Mouse (Mus musculus) cerebellum, postnatal 36 days (tissue): ENCODE measurements around the gene Frmd4a.

Source experiments
- DNase-seq, 2 experiments: peaks; one replicate each; pipeline ENCODE4 v3.0.0; 2021 to 2022; ENCODE audit warnings: mixed read lengths in 2 of 2

The Frmd4a gene

DNA sequence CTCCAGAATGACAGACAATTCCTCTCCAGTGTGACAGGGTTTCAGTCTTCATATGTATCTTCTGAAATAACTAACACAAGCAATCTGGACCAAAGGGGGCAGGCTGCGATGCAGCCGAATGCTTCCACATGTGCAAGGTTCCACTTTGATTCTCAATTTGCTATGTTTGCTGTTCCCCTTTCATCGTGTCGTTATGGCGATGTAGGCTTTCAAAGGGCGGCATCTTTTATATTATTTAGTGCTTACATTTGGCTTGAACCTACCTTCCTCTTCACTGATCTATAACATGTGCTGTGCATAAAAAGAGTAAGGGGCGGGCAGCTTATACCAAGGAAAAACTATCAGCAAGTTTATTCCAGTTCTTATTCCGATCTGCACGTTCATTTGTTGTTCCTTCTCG lies 322.9 kb downstream of the Frmd4a start:
- no peak for DNase-seq

DNA sequence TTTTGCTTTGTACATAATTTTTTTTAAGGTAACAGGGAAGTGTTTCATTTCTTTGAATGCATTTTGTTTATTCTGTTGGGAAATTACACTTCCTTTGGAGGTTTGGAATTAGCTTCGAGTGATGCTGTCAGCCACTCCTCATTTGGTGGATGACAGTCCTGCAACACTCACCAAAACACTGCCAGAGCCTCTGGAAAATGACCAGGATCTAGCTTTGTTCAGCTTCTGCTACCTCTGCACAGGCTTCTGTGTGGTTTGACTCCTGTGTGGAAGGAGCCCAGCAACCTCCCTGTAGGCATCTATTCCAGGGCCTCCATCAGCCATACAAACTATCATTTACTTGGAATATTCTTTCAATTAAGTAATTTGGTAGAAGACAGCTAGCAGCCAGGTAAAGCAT lies 323.6 kb downstream of the Frmd4a start:
- no peak for DNase-seq

DNA sequence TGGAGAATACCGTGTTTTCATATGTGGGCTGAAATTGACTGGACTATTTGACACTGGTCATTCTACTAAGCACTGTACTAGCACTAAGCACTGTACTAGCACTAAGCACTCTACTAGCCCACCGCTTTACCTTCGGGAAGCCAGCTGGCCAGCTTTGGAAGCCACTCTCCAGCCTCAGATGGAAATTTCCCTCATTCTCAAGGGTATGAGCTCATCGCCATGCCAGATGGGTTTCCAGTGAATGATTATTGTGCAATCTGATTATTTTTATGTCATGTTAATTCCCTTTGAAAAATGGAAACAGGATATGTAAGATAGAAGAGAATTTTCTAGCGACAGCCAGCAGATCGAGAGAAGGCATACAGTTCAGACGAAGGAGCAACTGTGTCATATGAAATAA lies 324.5 kb downstream of the Frmd4a start:
- no peak for DNase-seq

DNA sequence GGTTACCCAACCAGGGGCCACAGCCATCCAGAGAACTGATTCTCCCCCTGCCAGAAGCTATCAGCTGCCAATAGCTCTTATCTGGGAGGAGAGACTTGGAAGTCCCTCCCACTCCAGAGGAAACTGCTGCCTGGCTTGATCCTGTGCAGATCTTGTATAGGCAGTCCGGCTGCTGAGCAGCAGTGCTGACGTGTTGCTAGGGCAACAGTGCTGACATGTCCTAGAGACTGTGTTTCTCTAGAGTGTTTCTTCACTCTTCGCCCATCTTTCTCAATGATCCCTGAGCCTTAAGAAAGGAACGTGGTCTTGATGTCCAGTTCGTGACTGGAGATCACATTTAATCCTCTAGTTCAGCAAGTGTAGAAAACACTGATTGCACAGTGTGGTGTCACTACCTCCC lies 326.9 kb downstream of the Frmd4a start:
- no peak for DNase-seq

- no peak for DNase-seq
These were observed 328.7 kb downstream of the Frmd4a start for GRCm38 (mm10) chr2:4346232-4346631.

- DNase-seq, result no peak
These were observed 329.4 kb downstream of the Frmd4a start for GRCm38 (mm10) chr2:4346953-4347352.

DNA sequence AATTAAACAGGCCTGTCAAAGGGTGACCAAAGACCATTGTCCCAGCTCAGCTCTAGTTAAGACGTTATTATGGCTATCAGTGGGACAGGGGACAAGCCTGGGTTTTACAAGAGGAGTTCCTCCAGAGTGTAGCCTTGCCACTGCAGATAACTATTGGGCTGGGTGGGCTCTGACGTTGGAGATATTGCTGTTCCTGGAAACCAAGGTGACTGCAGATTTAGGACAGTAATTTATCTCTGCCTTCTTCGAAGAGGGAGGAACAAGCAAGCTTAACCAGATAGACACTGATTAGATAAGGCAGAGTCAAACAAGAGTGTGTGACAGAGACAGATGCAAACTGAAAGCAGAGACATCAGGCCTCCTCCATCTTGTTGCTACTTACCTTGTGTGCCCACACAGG lies 330.3 kb downstream of the Frmd4a start:
- no peak for DNase-seq

DNA sequence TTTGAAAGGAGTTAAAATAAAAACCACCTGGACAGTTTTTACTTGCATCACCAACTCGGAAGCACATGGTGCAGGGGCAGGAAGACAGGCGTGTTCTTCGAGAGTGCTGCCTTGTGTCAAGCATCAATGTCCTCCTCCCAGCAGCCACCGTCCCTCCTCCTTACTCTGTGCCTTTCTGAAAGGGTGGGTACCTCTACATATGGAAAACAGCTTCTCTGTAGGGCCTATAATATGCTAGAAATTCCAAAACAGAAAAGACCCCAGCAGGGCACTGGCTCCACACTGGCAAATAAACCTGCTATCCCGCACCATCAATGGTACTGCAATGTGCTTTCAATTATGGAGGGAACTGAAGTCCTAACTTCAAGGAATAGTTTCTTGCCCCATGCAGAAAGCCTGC lies 331.0 kb downstream of the Frmd4a start:
- DNase-seq, result no peak

DNA sequence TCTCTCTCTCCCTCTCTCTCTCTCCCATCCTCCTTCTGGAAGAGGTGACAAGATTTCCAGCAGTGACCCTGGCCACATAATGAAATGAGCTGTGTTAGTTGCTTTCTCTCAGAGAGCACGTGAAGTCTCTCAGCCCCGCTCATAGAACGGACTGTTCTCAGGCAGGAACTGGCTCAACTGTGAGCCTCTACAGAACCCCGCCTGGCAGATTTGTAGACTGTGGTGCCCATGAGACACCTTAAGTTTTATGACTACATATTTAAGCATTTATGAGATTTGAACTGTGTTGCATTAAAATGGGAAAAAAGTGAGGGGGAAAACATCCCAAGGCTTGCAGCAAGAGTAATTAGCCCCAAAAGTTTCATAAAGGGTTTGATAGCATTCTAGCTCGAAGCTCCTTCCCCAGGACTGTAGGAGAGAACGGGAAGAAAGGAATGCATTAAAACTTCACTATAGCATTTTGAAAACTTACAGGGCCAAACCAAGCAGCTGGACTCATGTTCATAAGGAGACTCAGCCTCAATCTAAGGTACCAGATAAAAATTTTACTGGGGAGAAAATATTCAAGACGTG lies 339.4 kb downstream of the Frmd4a start:
- no peak for DNase-seq

GRCm38 (mm10) chr2:4361981-4362834 lies 344.7 kb downstream of the Frmd4a start:
- DNase-seq, result no peak

- DNase-seq, result no peak
These were observed 347.4 kb downstream of the Frmd4a start for GRCm38 (mm10) chr2:4364908-4365307.

- no peak for DNase-seq
These were observed 351.0 kb downstream of the Frmd4a start for GRCm38 (mm10) chr2:4368544-4368943.

DNA sequence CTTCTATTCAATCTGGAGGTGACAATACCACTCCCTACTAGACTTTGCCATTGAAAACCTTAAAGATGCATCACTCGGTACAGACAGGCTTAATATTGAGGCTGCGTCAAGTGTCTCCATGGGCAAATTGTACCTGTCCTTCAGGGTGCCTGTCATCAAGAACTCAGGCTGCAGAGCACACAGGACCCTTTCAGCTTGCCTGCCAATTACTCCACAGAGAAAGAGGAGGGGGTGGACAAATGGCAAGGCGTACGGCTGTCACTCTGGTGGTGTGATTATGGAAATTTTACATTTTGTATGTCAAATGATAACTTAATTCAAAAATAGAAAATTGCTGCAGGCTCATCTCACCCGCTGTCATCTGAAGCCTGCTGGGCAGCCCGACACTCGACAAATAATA lies 353.0 kb downstream of the Frmd4a start:
- no peak for DNase-seq

- no peak for DNase-seq
These were observed 353.8 kb downstream of the Frmd4a start for GRCm38 (mm10) chr2:4371341-4371740.

DNA sequence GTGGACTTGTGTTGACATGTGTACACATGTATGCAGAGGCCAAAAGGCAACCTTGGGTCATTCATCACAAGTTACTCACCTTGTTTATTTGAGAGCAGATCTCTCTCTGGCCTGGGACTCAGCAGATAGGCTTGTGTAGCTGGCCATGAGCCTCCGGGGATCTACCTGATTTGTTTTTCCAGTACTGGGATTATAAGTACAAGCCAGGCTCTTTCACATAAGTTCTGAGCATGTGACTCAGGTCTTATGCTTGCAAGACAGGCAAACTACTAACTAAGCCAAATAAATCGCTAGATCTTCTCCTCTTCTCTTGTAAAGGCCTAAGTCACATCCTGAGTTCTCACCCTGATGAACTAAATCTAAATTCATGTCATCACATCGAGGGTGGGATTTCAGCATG lies 361.3 kb downstream of the Frmd4a start:
- DNase-seq, result no peak

DNA sequence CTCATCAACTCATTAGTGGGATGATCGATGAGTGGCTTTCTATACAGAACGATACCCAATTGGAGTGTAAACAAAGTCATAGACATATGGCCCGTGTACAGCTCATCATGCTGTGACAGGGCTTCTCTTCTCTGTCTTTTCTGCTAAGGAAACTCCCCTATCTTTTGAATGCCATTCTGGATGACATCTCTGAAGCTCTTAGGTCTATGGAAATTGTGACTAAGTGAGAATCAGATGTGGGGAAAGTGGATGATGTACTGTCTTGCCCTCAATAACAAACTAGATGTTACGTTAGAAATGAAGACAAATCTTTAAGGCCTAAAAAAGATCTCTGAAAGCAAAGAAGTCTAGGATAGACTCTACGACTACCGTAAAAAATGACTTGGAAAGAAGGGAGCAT lies 362.9 kb downstream of the Frmd4a start:
- no peak for DNase-seq

DNA sequence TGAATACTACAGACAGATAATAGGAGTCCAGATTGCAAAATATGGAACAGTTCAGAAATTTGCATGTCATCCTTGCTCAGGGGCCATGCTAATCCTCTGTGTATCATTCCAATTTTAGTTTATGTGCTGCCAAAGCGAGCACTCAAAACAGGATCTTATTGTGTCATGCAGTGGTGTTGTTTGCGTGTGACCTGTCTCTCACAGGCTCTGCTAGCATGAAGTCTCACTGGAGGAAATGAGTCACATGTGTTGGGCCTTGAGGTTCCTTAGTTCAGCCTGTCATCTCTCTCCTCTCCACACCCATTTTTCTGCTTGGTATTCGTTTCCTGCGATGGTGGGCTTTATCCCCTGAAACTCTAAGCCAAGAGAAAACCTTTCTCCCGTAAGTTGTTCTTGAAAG lies 363.4 kb downstream of the Frmd4a start:
- DNase-seq, result no peak

DNA sequence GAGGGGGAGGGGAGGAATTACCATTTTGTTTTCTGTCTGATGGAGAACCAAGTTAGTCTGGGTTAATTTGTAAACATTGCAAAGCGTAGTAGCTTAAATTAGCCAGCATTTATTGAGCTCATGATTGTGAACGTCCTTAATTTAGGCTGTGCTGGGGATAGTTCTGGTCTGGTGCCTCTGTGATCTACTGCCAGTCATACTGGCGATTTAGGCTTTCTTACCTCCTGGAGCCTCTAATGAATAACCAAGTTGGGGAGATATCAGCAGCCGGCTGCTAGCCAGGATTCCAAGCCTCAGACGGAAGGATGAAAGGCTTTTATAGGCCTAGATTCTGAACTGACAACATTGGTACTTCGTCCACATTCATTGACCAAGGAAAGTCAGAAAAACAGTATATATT lies 369.0 kb downstream of the Frmd4a start:
- no peak for DNase-seq

GRCm38 (mm10) chr2:4389330-4389729 lies 371.8 kb downstream of the Frmd4a start:
- DNase-seq, result no peak

DNA sequence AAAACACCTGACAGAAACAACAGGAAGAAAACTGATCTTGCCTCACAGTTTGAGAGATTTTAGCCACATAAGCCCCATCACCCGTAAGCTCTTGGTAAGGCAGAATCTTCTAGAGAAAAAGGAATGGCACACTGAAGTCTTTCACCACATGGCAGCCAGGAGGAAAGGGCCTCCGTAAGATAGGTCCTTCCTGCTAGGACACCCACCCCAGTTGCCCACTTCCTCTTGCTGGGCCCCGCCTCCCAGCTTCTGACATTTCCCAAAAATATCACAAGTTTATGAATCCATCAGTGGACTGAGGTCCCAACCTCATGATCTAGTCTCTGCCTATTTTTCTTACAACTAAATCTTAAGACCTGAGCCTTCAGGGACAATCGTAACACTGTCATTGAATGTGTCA lies 373.6 kb downstream of the Frmd4a start:
- no peak for DNase-seq

- no peak for DNase-seq
These were observed 374.2 kb downstream of the Frmd4a start for GRCm38 (mm10) chr2:4391678-4392085.

- DNase-seq, result no peak
These were observed 375.5 kb downstream of the Frmd4a start for GRCm38 (mm10) chr2:4393046-4393445.

DNA sequence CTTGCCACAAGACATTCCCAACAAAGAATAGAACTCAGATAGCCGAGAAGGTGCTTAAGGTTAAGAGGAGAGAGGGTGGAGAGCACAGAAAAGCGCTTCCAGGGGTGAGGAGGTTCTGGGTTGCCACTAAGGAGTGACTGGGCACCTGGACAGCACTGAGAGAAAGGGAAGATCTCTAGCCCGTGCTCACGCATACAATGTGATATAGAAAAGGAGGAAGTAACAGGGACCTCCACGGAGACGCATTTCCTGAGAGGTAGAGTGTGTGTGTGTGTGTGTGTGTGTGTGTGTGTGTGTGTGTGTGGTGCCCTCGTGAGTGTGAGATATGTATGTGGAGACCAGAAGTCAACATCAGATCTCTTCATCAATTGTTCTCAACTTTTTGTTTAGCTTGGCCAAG lies 377.1 kb downstream of the Frmd4a start:
- no peak for DNase-seq

- no peak for DNase-seq
These were observed 382.2 kb downstream of the Frmd4a start for GRCm38 (mm10) chr2:4399721-4400120.
